Mouse (Mus musculus): ENCODE measurements at regions not wholly inside any gene's neighbourhood (a gene's known extent, or its start where the extent isn't known, plus 50 kb on each side); places are given as distances from the start of the nearest gene placed in this dataset.
A peak's percentile ranks its signal among the peaks of the same experiment; 100 is the strongest.

DNA sequence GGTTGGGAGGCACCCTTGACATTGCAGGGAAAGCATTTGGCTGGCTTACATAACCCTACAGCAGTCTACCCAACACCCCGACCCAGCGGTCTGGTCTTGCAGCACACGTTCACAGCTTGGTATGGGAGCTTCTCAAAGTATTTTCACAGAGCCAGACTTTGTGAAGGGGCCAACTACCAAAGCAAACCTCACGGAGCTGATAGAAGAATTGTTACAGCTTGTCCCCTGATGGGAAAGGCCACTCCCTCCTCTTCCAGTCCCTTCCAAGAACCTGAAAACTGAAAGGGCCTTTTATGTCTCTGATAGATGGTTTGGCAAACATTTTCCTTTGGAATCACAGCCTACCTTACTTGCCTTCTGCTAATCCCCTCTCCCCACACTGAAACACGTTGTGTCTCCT, 341.6 kb downstream of the Pik3r1 start:
- DNase-seq: no peak

DNA sequence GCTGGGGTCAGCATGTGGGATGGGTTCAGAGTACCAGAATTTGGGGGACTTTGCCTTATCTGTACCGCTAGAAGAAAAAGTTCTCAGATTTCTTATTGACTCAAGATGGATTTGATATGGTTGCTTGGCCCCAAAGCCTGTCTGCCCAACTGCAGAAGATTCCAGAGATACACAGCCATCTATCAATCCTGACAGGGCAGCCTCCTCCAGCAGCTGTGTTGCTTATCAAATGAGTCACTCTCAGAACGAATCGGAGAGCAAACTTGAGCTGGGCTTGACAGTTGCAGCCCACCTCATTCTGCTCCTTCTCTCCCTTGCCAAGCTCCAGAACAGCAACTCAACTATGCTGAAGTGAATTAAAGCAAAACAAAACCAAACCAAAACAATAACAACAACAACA, 345.9 kb downstream of the Pik3r1 start:
- DNase-seq: no peak

DNA sequence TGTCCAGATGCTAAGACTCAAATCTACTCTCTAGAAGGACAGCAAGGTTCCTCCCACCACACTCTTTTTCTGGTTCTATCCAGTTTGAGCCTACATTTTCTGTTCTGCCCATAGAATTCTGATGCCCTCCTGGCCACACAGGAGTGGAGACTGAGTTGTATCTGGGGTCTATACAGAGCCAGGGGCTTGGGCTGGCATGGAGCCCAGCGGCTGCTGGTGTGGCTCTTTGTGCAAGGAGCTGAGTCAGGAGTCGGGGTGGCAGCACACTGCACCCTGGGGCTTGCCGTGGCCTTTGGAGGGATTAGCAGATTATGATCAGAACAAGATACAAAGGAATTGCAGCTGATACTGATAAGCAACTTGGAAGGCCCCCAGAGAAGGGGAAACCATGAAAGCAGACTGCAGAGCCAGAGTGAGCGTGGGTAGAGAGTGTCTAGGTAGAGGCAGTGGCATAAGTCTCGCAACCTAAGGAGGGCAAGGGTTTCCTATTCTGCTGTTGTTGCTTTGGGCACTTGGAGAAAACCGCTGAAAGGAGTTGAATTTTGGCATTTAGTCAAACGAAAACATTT, 348.5 kb downstream of the Pik3r1 start:
- DNase-seq: no peak

DNA sequence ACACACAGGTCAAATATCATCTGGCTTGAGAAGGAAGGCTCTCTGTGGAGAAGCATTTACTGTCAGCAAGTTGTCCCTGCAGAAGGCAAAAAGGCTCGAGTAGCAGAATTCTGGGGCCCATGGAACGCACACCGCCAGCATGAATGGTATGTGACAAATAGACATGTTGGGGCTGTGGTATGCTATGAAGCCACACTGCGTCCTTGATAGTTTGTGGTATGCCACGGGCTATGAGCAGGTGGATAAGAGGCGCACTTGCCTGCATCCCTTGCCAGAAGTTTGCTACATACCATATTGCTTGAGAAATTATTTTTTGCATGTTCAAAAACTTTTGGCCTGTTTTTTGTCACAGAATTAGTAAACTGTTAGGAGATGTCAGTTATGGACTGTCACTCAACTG, 349.7 kb downstream of the Pik3r1 start:
- no peak for DNase-seq

DNA sequence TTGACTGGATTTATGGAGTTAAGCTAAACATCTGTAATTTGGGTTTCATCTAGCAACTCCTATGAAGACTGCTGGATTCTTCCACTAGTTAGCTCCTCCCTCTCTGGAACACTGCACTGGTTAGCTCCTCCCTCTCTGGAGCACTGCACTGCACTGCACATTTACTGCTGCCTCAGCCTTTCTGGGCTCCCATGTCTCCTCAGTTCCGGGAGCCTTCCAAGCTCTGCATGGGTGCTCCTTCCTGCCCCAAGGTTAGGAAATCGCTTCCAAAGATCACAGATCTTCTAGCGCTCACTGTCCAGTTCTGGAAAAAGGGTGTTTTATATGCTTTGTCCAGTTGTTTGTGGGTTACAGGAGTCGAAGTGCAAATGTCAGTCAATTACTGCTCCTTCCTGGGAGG, 359.1 kb downstream of the Pik3r1 start:
- no peak for DNase-seq

DNA sequence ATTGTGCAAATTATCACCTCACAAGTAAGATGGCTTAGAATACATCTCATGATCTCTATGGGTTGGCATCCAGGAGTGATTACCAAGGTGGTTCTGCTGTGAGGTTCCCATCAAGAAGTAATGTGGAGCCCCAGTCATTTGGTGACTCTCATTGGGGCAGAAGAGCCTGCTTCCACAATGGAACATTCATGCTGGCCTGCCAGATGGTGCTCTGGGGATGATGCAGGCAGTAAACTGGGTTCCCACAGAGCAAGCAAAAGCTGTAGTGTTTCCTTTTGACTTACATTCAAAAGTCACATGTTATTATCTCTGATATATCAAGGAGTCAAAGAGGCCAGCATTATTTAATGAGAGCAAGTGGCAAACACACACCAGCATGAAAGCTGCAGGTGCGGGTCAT, 360.4 kb downstream of the Pik3r1 start:
- peak in 1 of 2 experiments; percentile 19 for DNase-seq

DNA sequence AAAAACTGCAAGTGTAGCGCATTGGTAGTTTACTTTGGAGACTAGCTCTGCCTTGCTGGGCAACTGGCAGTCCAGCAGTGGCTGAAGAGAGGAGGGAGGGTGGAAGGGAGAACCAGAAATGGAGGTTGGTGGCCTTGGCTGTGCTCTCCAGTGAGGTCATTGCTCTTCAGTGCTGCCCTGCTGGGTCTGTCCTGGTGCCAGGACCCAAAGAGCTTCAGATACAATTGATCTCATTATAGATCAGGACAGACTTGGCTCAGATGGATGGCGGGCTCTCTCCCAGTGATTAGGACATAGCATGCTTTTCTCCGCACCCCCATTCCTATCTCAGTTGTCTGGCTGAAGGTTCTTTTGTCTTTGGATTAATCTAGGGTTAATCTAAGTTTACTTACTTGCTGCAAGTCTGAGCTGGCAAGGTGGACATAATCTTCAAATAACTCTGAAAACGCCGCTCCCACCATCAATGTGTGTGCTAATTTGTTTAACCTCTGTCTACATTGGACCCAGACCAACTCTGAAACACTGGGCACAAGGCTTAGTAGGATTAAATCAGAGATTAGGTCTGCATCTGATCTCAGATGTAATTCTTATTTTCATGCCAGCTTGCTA, 394.3 kb downstream of the Pik3r1 start:
- DNase-seq: peak; percentile 8 to 9

DNA sequence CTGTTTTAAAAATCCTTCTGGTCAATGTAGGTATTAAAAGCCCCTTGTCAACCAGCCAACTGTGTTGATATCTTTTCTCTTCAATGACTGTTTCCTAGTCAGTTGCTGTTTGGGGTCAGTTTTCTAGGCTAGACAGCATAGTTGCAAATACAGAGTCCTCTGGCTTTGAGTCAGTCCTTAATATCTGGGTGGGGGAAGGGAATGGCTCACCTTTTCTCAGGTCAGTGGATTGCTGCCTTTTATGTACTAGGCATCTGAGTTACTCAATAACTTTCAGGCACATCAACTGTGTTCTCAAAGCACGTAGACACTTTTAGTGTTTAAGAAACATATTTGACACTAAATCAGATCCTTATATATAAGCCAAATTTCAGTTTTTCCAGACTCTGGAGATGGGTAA, 396.1 kb downstream of the Pik3r1 start:
- no peak for DNase-seq

DNA sequence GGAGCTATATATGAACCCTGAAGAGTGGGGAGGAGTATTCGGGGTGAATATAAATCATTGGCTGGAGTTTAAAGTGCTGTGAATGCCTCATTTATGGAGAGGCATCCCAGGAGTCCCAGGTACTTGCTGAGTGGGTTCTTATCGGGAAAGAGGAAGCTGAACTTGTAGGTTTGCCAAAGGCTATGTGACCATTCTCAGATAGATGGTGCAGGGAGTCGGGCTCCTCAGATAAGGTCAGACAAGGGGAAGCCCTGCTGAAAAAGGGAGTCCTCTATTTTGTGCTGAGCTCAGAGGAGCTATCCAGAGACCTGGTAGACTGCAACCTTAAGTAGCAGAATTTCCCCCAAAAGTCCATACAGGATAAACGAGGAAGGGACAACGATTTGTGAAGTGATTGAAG, 399.8 kb downstream of the Pik3r1 start:
- DNase-seq: no peak

DNA sequence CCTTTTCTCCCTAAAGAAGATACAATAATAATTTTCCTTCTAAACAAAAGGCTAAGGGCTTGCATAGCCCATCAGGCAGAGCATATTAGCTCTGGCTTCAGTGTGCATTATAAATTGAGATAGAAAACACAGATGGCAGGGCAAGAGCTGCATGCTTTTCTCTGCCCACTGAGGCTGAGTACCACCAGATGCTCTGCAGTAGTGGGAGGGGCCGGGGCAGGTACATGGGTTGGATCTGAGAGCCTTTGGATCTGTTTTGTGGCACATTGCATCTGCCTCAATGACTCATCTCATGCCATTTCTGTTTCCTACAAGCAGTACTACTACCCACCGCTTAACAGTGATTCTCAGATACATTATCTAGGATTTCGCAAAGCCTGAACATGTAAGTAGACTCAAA, 412.7 kb downstream of the Pik3r1 start:
- peak; percentile 33 to 41 for DNase-seq

DNA sequence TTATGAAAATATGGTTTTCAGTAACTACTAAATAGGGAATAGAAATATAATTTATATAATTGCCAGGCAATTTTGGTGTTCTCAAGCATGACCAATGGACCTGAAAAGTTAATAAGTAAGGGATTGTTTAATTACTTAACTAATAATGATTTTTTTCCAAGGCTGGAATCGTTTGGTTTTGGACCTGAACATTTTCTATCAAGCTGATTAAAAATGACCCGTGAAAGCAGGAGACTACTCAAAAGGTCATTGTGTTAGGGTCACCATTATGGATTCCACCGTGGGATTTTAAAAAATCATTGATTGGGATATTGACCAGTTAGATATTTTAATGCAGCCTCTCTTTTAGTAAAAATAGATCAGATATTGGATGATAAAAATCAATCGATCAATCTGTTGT, 416.9 kb downstream of the Pik3r1 start:
- no peak for DNase-seq

DNA sequence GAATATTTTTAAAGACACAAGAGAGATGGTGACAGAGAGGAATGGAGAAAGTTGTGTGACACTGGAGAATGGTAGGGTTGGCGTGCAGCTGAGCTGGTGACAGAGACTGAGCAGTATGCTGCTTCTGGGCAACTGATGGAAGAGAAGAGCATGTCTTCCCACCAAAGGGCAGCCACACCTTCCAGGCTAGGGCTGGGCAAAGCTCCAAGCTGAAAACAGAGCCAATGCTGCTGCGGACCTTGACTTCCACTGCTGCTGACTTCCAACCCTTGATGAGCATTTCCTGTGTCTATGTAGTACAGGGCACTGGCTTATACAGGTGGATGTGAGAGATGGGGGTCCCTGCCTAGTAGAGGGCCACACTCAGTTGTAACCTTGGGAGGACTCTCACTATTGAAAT, 418.7 kb downstream of the Pik3r1 start:
- DNase-seq: no peak

DNA sequence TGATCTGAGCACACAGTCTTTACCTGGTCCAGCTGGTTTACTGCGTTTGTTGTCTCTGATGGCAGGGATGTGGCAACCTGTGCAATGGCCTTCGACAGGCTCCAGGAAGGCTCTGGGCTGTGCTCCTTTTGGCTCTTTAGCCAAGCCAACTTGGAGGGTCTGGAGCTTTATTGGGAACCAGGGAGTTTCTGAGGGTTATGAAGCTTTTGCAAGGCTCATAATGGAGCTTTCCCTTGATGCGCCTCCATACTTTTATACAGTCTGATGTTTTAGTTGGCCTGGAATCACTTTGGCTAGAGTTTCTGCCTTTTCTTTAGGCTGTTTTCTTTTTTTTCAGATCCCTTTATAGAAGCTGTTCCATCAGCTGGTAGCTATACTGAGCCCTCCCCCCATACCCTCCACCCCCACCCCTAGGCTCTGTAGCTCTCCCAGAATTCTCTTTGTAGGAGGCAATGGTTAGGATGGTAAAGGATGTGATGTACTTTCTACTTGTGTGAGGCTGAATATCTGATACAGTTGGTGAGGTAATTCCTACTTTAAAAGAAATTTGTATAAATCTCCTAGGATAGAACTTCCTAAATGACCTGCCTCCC, 429.6 kb downstream of the Pik3r1 start:
- no peak for DNase-seq

DNA sequence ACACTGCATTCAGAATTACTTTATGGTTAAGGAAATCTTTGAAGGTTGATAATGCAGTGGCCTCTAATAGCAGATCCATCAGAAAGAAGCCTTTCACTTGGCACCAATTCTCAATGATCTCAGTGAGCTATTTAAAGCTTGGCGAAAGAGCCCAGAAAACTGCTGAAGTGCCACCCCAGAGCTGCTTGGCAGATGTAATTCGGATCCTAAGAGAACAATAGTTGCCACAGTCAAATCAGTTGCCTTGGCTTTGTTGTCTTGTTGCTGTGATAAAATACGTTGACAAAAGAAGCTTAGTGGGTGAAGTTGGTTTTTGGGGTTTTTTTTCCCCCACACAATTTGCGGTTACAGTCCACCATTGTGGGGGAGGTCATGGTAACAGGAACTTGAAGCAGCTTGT, 449.4 kb downstream of the Pik3r1 start:
- DNase-seq: no peak

DNA sequence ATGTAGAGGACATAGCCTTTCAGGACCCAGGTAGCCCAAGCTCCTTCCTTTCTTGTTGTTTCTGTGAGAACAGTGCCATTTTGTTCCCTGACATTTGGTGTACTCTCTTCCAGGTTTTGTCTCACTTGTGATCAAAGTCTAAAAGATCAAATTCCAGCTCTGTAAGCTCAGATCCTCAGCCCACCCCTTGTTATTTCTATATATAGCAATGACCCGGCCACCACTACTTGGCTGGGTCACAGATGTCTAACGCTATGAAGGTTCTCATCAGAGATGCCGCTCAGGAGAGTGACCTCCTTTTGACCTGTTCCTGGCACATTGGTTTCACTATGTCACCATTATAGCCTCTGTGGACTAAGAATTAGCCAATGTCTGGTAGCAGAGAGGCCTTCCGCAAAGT, 451.7 kb downstream of the Pik3r1 start:
- no peak for DNase-seq

DNA sequence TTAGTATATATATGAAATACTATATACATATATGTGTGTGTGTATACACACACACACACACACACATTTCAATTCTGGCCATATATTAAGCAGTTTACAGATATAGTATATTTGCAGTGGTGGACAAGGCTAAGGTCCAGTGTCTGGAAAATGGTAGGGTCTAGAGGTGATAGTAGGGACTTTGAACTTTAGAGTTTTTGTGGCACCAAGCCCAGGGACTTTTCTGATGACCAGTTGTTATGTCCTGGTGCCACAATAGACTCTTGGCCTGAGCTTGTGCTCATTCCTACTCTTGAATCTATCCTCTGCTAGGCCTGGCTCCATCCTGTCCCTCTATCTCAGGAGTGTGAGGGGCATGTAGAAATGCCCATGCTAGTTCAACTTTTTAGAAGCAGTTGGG, 454.0 kb downstream of the Pik3r1 start:
- no peak for DNase-seq

DNA sequence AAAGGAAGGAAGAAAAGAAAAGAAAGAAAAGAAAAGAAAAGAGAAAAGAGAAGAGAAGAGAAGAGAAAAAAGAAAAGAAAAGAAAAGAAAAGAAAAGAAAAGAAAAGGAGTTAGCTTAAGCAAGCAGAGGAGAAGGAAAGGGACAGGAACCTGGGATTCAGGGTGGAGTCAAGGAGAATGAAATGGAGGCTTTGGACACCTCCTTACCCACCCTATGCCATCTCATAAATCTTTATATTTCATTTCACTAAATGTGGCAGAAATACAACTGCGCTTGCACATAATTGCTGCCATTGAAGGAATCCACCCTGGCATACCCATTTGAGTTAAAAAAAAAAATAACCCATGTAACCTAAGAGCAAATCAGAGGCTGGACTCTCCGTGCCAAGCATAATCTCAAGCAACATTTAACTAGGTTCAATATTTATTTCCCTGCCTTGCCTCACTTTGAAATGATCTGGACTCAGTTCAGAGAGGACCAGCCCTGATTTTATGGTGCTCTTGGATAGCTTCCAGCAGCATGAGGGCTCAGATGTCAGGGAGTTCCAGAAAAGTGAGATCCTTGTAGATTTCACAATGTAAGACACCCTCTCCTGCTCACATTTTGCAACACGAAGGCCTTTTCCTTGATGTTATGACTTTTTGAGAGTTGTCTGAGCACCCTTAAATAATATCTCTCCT, 456.2 kb downstream of the Pik3r1 start:
- DNase-seq: no peak

DNA sequence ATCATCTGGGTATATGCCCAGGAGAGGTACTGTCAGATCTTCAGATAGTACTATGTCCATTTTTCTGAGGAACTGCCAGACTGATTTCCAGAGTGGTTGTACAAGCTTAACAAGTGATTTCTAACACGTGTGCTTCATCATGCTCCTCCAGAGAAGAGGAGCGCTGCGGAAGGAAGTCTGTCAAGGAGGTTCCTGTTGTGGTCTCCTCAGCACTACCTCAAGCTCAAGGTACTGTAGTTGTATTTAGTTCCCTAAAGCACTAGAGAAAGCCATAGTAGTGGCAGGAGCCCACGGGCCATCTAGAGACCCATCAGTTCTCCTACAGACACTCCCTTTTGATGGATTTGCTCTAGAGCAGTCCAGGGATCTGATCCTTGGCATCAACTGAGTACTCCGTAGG, 459.3 kb downstream of the Pik3r1 start:
- no peak for DNase-seq

DNA sequence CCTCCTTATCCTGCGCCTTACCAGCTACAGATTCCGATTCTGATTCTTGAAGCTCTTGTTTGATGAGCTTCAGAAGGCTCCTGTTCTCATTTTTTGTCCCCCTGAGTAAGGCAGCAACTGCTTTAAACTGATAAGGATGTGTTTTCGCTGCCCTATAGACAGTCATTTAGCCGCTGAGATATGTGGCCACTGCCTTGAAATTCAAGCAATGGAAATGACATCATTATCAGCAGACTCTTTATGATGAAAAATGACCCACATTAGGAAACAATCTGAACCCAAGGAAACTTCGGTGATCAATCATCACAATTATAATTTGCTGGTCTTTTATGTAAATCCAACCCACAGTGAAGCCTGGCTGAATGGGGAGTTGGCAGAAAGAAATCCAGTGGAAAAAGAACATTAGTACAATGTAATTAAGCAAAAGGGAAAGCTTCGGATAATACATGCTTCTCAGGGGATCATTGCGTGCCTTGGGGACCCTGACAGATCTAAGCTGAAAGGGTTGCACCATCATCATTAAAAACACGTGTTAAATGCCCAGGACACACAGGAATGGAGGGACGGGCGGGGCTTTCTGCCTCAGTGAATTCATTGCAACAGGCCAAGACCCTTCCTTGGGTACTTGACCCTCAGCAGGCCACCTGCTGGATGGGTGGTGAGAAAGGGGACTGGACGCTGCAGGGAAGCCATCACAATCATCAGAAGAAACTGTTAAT, 462.2 kb downstream of the Pik3r1 start:
- no peak for DNase-seq

DNA sequence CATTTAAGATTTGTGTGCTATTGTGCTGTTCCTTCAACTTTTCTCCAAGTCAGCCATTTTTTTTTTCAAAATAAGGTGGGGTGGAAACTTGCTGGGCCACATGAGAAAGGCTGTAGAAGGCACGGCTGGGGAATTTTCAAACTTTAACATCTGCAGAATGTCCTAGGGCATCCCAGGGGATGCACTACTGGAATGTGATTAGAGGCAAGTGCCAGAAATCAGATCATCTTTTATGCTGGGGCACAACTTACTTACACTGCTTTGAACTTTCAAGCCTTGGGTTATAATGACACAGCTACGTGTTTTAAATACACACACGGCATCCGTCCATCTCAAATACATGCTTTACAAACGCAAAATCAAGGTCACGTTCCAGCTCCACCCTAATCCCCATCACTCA, 463.0 kb downstream of the Pik3r1 start:
- DNase-seq: no peak

DNA sequence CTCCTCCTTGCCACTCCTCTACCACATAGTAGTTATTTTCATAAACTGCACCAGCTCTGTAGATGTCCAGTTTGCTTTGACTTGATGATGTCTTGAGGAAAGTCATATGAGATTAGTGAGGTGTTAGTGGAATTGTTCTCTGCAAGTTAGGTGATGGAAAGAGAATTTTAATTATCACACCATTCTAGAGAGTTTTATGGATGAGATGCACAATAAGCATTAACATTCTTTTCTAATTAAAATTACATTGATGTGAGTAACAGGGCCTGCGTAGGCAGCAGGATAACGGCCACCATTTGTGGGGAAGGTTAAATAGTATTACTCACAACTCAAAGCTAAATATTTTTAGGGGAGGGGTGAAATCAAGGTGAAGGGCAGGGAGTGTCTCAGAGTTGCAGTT, 466.7 kb downstream of the Pik3r1 start:
- DNase-seq: no peak

DNA sequence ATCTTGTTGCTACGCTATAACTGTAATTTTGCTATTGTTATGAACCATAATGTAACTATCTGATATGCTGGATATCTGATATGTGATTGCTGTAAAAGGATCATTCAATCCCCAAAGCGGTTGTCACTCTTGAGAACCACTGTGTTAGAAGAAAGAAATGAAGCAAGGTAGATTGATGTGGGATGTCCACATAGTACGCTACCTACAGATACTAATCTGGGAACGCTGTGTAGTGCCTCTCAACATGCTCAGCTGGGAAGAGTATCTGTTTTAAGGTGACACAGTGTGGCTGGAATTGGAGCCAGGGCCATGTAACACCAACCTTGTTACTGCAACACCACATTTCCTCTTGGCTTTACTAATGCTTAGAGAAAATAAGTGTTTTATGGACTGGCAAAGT, 456.2 kb upstream of the Slc30a5 start:
- DNase-seq: no peak

DNA sequence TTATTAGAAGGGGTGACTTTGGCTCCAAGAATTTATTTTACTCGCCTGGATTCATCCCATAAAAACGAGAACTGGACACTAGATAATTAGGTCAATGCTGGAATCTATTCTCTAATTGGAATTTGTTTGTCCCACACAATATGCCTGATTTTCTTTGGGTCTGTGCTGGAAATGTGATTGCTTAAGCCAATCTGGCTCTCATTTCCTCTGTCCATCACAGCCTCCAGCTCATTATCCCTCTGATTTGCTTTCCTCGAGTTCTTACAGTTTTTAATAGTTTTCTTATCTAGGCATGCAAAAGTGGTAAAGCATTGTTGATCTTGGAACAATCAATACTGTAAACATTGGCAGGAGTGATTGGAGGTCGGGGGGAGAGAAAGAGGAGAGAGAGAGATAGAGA, 453.9 kb upstream of the Slc30a5 start:
- no peak for DNase-seq

All from layer of hippocampus, postnatal 36 days (tissue).